Comparison of ENCODE assay signal across 7 mouse cellular contexts in genomic region chr3:53525737-53526136, GRCm38 (mm10). TPM values are rescaled to one million over a fixed set of nuclear protein-coding genes. Genes with fewer than 3 reads are reported as not detected.
DNase-seq lines count a peak whose midpoint lies in the region; ATAC-seq lines count a peak whose summit lies in the region.

No protein-coding gene starts in this region.

- peak overlapping the region; percentile 36 for H3K4me3 ChIP-seq in embryonic facial prominence, embryonic 14.5 days (ENCODE audit: low read depth, low read length)
- peak overlapping the region; percentile 34 for H3K4me3 ChIP-seq in limb, embryonic 12.5 days (replicated peaks)
- peak overlapping the region; percentile 28 for H3K4me3 ChIP-seq in midbrain, embryonic 16.5 days (ENCODE audit: low read depth, low read length)

- H3K27me3 ChIP-seq in embryonic facial prominence, embryonic 14.5 days (replicated peaks; ENCODE audit: control insufficient read depth, insufficient read depth, low read length), result no peaks in the 10 kb centered on the region
- H3K27me3 ChIP-seq in limb, embryonic 12.5 days, result no peaks in the 10 kb centered on the region; the same call in 1 of the 2 replicates
- no peaks in the 10 kb centered on the region for H3K27me3 ChIP-seq in midbrain, embryonic 16.5 days (ENCODE audit: control insufficient read depth, insufficient read depth, low read depth, low read length)
- H3K27me3 ChIP-seq in splenic B cell, adult 2 months (ENCODE audit: control insufficient read depth, insufficient read depth, low read length, poor library complexity, severe bottlenecking), result no peaks in the 10 kb centered on the region

- 0 out of 2 replicates have a peak overlapping the region, but pooled peaks have one; percentile 43 for H3K9ac ChIP-seq in embryonic facial prominence, embryonic 14.5 days (ENCODE audit: low read depth, low read length)
- H3K9ac ChIP-seq in limb, embryonic 12.5 days (replicated peaks), result no peak overlapping the region
- H3K9ac ChIP-seq in midbrain, embryonic 16.5 days (ENCODE audit: low read depth, low read length), result no peak overlapping the region

- no peak overlapping the region for H3K27ac ChIP-seq in embryonic facial prominence, embryonic 14.5 days (replicated peaks; ENCODE audit: low read depth, low read length)
- H3K27ac ChIP-seq in limb, embryonic 12.5 days, result no peak overlapping the region
- no peak overlapping the region for H3K27ac ChIP-seq in midbrain, embryonic 16.5 days (ENCODE audit: low read length)

- peak; percentile 77 for ATAC-seq in embryonic facial prominence, embryonic 14.5 days (ENCODE audit: low read depth)
- no peak for ATAC-seq in limb, embryonic 12.5 days (ENCODE audit: insufficient number of reproducible peaks, insufficient read depth, low FRiP score, low TSS enrichment, low read depth)
- ATAC-seq in midbrain, embryonic 16.5 days, result peak; percentile 81

- no peaks in the 10 kb centered on the region for H3K36me3 ChIP-seq in embryonic facial prominence, embryonic 14.5 days (ENCODE audit: control insufficient read depth, insufficient read depth, low read length)
- H3K36me3 ChIP-seq in limb, embryonic 12.5 days, result no peaks in the 10 kb centered on the region
- H3K36me3 ChIP-seq in midbrain, embryonic 16.5 days (ENCODE audit: control insufficient read depth, insufficient read depth, low read length), result no peaks in the 10 kb centered on the region
- no peaks in the 10 kb centered on the region for H3K36me3 ChIP-seq in splenic B cell, adult 2 months (ENCODE audit: control insufficient read depth, insufficient read depth, low read length, poor library complexity, severe bottlenecking)

- no peaks in the 10 kb centered on the region for H3K9me3 ChIP-seq in embryonic facial prominence, embryonic 14.5 days (ENCODE audit: control insufficient read depth, low read length)
- no peaks in the 10 kb centered on the region for H3K9me3 ChIP-seq in limb, embryonic 12.5 days
- no peaks in the 10 kb centered on the region for H3K9me3 ChIP-seq in midbrain, embryonic 16.5 days (replicated peaks; ENCODE audit: control insufficient read depth, low read length, poor library complexity, severe bottlenecking)

- 0 out of 2 replicates have a peak, but pooled peaks cover 3% of the 10 kb centered on the region for H3K4me1 ChIP-seq in embryonic facial prominence, embryonic 14.5 days (ENCODE audit: control insufficient read depth, insufficient read depth, low read length)
- H3K4me1 ChIP-seq in limb, embryonic 12.5 days (replicated peaks), result no peaks in the 10 kb centered on the region
- H3K4me1 ChIP-seq in midbrain, embryonic 16.5 days (ENCODE audit: control insufficient read depth, insufficient read depth, low read length), result no peaks in the 10 kb centered on the region

- H3K4me2 ChIP-seq in embryonic facial prominence, embryonic 14.5 days (ENCODE audit: low read depth, low read length), result peak overlapping the region; percentile 65
- peak overlapping the region; percentile 56 for H3K4me2 ChIP-seq in limb, embryonic 12.5 days
- peak overlapping the region; percentile 48 for H3K4me2 ChIP-seq in midbrain, embryonic 16.5 days (ENCODE audit: low read length)

- DNase-seq in brain, adult 2 months (ENCODE audit: low read depth, low spot score), result peak; percentile 91
- peak; percentile 92 for DNase-seq in embryonic facial prominence, embryonic 14.5 days (ENCODE audit: low spot score)
- peak; percentile 2 to 15 for DNase-seq in heart, adult 9 months (ENCODE audit: low spot score in 2 of 2)
- DNase-seq in kidney, adult 9 months, result peak; percentile 67
- peak; percentile 67 for DNase-seq in splenic B cell, adult 2 months (ENCODE audit: low read depth, low spot score)

- 13% methylated on average over 21 of the region's 21 CpGs for WGBS in embryonic facial prominence, embryonic 14.5 days
- WGBS in limb, embryonic 12.5 days, result 17% methylated on average over 21 of the region's 21 CpGs
- WGBS in midbrain, embryonic 16.5 days, result 22% methylated on average over 21 of the region's 21 CpGs

RNA-seq across cellular contexts. Expression of gene Stoml3, which starts 37.3 kb away (rescaled TPM):
- 0.18 and 1.4 TPM in 2 replicates for polyA plus RNA-seq in embryonic facial prominence, embryonic 14.5 days (2014; fragmentation: Nextera tagmentation; extraction: Ambion mirVana)
- polyA plus RNA-seq in limb, embryonic 12.5 days (2016; fragmentation: Nextera tagmentation; extraction: Ambion mirVana), result not detected in 2 replicates
- polyA plus RNA-seq in midbrain, embryonic 16.5 days (2015; fragmentation: Nextera tagmentation; extraction: Ambion mirVana), result not detected in 2 replicates

Comparison
In these comparisons a context has a peak if more than half of its experiments do, and no peak if none do; other contexts are left out.
1. DNase-seq: peak in every context shown above with its lines; median percentile 92 in embryonic facial prominence, embryonic 14.5 days; 91 in brain, adult 2 months; 67 in kidney, adult 9 months; 67 in splenic B cell, adult 2 months; 8 in heart, adult 9 months.